7 mouse cellular contexts compared by ENCODE assay signal in genomic region chr3:108295379-108296219, GRCm38 (mm10). TPM values are rescaled to one million over a fixed set of nuclear protein-coding genes. Genes with fewer than 3 reads are reported as not detected.
DNase-seq lines count a peak whose midpoint lies in the region; ATAC-seq and TF ChIP-seq lines count a peak whose summit lies in the region.

No protein-coding gene starts in this region.

- peak; percentile 31; the same call in 1 of the 2 replicates for ATAC-seq in forebrain, embryonic 11.5 days (replicated peaks; ENCODE audit: low FRiP score)
- ATAC-seq in heart, postnatal 0 days (ENCODE audit: insufficient read depth, low read depth) = no peak
- ATAC-seq in stomach, postnatal 0 days (ENCODE audit: low FRiP score, low TSS enrichment) = no peak

- no peaks in the 10 kb centered on the region for H3K27me3 ChIP-seq in forebrain, embryonic 11.5 days (ENCODE audit: control insufficient read depth, insufficient read depth, low read length)
- no peaks in the 10 kb centered on the region for H3K27me3 ChIP-seq in heart, postnatal 0 days (ENCODE audit: control insufficient read depth, insufficient read depth, low read length)
- H3K27me3 ChIP-seq in stomach, postnatal 0 days (ENCODE audit: control insufficient read depth, insufficient read depth, low read length) = no peaks in the 10 kb centered on the region

- H3K4me2 ChIP-seq in forebrain, embryonic 11.5 days (ENCODE audit: low read depth, low read length, severe bottlenecking) = peak overlapping the region; percentile 19
- peak overlapping the region; percentile 50 for H3K4me2 ChIP-seq in heart, postnatal 0 days (ENCODE audit: low read depth, low read length)
- peak overlapping the region; percentile 36 for H3K4me2 ChIP-seq in stomach, postnatal 0 days (replicated peaks; ENCODE audit: low read depth)

- WGBS in forebrain, embryonic 11.5 days = 36% methylated on average over 14 of the region's 14 CpGs
- 31% methylated on average over 14 of the region's 14 CpGs for WGBS in heart, postnatal 0 days
- WGBS in stomach, postnatal 0 days = 39% methylated on average over 14 of the region's 14 CpGs

- DNase-seq in MEL-GATA-1-ER (ENCODE audit: extremely low read depth, low read depth) = peak; percentile 92
- peak; percentile 68 for DNase-seq in brain, embryonic 14.5 days (ENCODE audit: low read depth)
- no peak for DNase-seq in forebrain, embryonic 11.5 days (ENCODE audit: low spot score)
- peak; percentile 29 for DNase-seq in heart, postnatal 0 days (ENCODE audit: low spot score)
- DNase-seq in layer of hippocampus, postnatal 14 days (ENCODE audit: low spot score in 2 of 2) = peak; percentile 63 to 81
- peak; percentile 65 to 69 for DNase-seq in lung, postnatal 4 days
- DNase-seq in stomach, postnatal 0 days (ENCODE audit: low spot score) = no peak

- TF ChIP-seq EP300 in heart, postnatal 0 days (IDR thresholded peaks at IDR 0.05; ENCODE audit: low read depth) = no peak
- TF ChIP-seq EP300 in stomach, postnatal 0 days (optimal IDR thresholded peaks at IDR 0.05) = no peak

- peak overlapping the region; percentile 48 for H3K9ac ChIP-seq in forebrain, embryonic 11.5 days (ENCODE audit: low read length)
- peak overlapping the region; percentile 37; the same call in 1 of the 2 replicates for H3K9ac ChIP-seq in heart, postnatal 0 days (replicated peaks; ENCODE audit: low read depth, low read length)
- H3K9ac ChIP-seq in stomach, postnatal 0 days (ENCODE audit: low read length) = peak overlapping the region; percentile 23; the same call in 1 of the 2 replicates

- peak overlapping the region; percentile 79; the same call in 1 of the 2 replicates for H3K27ac ChIP-seq in forebrain, embryonic 11.5 days (ENCODE audit: low read depth, low read length)
- H3K27ac ChIP-seq in heart, postnatal 0 days (ENCODE audit: low read depth) = peak overlapping the region; percentile 79
- H3K27ac ChIP-seq in stomach, postnatal 0 days (replicated peaks) = peak overlapping the region; percentile 70

- H3K9me3 ChIP-seq in forebrain, embryonic 11.5 days (ENCODE audit: control insufficient read depth, low read length) = no peaks in the 10 kb centered on the region
- H3K9me3 ChIP-seq in heart, postnatal 0 days (replicated peaks; ENCODE audit: control insufficient read depth, low read length) = no peaks in the 10 kb centered on the region
- no peaks in the 10 kb centered on the region for H3K9me3 ChIP-seq in stomach, postnatal 0 days (ENCODE audit: control insufficient read depth, low read length)

- TF ChIP-seq CTCF in brain, embryonic 14.5 days (IDR thresholded peaks at IDR 0.05; ENCODE audit: borderline replicate concordance, extremely low read depth, insufficient read depth, insufficient read length) = no peak
- no peak for TF ChIP-seq CTCF in heart, postnatal 0 days (IDR thresholded peaks at IDR 0.05; ENCODE audit: low read depth)
- TF ChIP-seq CTCF in stomach, postnatal 0 days (IDR thresholded peaks at IDR 0.05; ENCODE audit: low read depth) = no peak

- no peaks in the 10 kb centered on the region for H3K36me3 ChIP-seq in forebrain, embryonic 11.5 days (ENCODE audit: control insufficient read depth, insufficient read depth, low read length)
- no peaks in the 10 kb centered on the region for H3K36me3 ChIP-seq in heart, postnatal 0 days (replicated peaks; ENCODE audit: control insufficient read depth, insufficient read depth, low read length)
- H3K36me3 ChIP-seq in stomach, postnatal 0 days (ENCODE audit: control insufficient read depth, insufficient read depth, low read length) = no peaks in the 10 kb centered on the region

- H3K4me1 ChIP-seq in forebrain, embryonic 11.5 days (replicated peaks; ENCODE audit: control insufficient read depth, insufficient read depth, low read length) = peaks cover 27% of the 10 kb centered on the region
- H3K4me1 ChIP-seq in heart, postnatal 0 days (ENCODE audit: control insufficient read depth, insufficient read depth) = peaks cover 57% of the 10 kb centered on the region
- H3K4me1 ChIP-seq in stomach, postnatal 0 days (replicated peaks; ENCODE audit: control insufficient read depth, insufficient read depth) = peaks cover 21% of the 10 kb centered on the region

- no peak overlapping the region for H3K4me3 ChIP-seq in forebrain, embryonic 11.5 days (ENCODE audit: low read depth, low read length)
- H3K4me3 ChIP-seq in heart, postnatal 0 days (ENCODE audit: low read depth, low read length) = no peak overlapping the region
- no peak overlapping the region for H3K4me3 ChIP-seq in stomach, postnatal 0 days (ENCODE audit: low read depth, low read length)

- no peak for TF ChIP-seq POLR2A in brain, embryonic 14.5 days (IDR thresholded peaks at IDR 0.05; ENCODE audit: borderline replicate concordance, extremely low read depth, insufficient read depth, insufficient read length, poor library complexity, severe bottlenecking)

RNA-seq across cellular contexts. Expression of gene Sort1, which starts 11.7 kb away (rescaled TPM):
- 74.2 and 79.2 TPM in 2 replicates for polyA plus RNA-seq in brain, embryonic 14.5 days (2012; rRNA removed)
- polyA plus RNA-seq in forebrain, embryonic 11.5 days (2014; fragmentation: Nextera tagmentation; extraction: Ambion mirVana) = 28.9 and 31.3 TPM in 2 replicates
- total RNA-seq in heart, postnatal 0 days (2014; rRNA removed; ENCODE audit: low replicate concordance) = 33.5 and 34.4 TPM in 2 replicates
- 6.7 and 7.4 TPM in 2 replicates for polyA plus RNA-seq in heart, postnatal 0 days (2015; fragmentation: Nextera tagmentation; extraction: Ambion mirVana)
- 100 to 1,000 TPM; 255 to 268 TPM for total RNA-seq in layer of hippocampus, postnatal 14 days (2021)
- 7.6 and 9.2 TPM in 2 replicates for polyA plus RNA-seq in stomach, postnatal 0 days (2015; fragmentation: Nextera tagmentation; extraction: Ambion mirVana)

RNA-seq across cellular contexts. Expression of gene Psma5, which starts 38.9 kb away (rescaled TPM):
- polyA plus RNA-seq in brain, embryonic 14.5 days (2012; rRNA removed) = 135 and 166 TPM in 2 replicates
- polyA plus RNA-seq in forebrain, embryonic 11.5 days (2014; fragmentation: Nextera tagmentation; extraction: Ambion mirVana) = 277 and 297 TPM in 2 replicates
- total RNA-seq in heart, postnatal 0 days (2014; rRNA removed; ENCODE audit: low replicate concordance) = 82.6 and 104 TPM in 2 replicates
- polyA plus RNA-seq in heart, postnatal 0 days (2015; fragmentation: Nextera tagmentation; extraction: Ambion mirVana) = 177 and 180 TPM in 2 replicates
- total RNA-seq in layer of hippocampus, postnatal 14 days (2021) = 10 to 100 TPM; 77.2 to 80.1 TPM
- polyA plus RNA-seq in stomach, postnatal 0 days (2015; fragmentation: Nextera tagmentation; extraction: Ambion mirVana) = 159 and 166 TPM in 2 replicates

Comparison
In these comparisons a context has a peak if more than half of its experiments do, and no peak if none do; other contexts are left out.
1. DNase-seq: peak in MEL-GATA-1-ER (single experiment), brain, embryonic 14.5 days (single experiment), heart, postnatal 0 days (single experiment), layer of hippocampus, postnatal 14 days (2 of 2) and lung, postnatal 4 days (2 of 2); none in forebrain, embryonic 11.5 days (single experiment) and stomach, postnatal 0 days (single experiment).
2. Peak in every context shown above with its lines, with median percentiles within 50 percentile points of each other: H3K27ac ChIP-seq, H3K4me2 ChIP-seq and H3K9ac ChIP-seq.